Mouse (Mus musculus) heart, embryonic 16.5 days (tissue): Measurements from ENCODE around the gene Kank1. TPM values are rescaled to one million over a fixed set of nuclear protein-coding genes. Genes with fewer than 3 reads are reported as not detected.
A peak's percentile ranks its signal among the peaks of the same experiment; 100 is the strongest.

ENCODE experiments used
- ATAC-seq: fragments of 200-750 bp; cut with Nextera tagmentation; replicated peaks from 2 replicates; pipeline ENCODE4 v1.8.0; 2017; ENCODE audit warnings: moderate number of reproducible peaks; ENCODE audit not compliant: insufficient read depth, low FRiP score; ENCODE audit errors: extremely low read depth
- H3K27ac ChIP-seq: fragments of 300-500 bp; sonication (generic); 2 replicates; pipeline ENCODE4 v1.5.1; 2014; ENCODE audit warnings: mild to moderate bottlenecking, low read length, control low read depth, moderate library complexity
- H3K27me3 ChIP-seq: fragments of 300-500 bp; sonication (generic); 2 replicates; pipeline ENCODE4 v1.6.1; 2014; ENCODE audit warnings: low read length, mixed read lengths; ENCODE audit not compliant: control insufficient read depth, insufficient read depth
- H3K36me3 ChIP-seq: fragments of 300-500 bp; sonication (generic); 2 replicates; pipeline ENCODE4 v1.6.1; 2014; ENCODE audit not compliant: control insufficient read depth, insufficient read depth
- H3K4me1 ChIP-seq: fragments of 300-500 bp; sonication (generic); 2 replicates; pipeline ENCODE4 v1.6.1; 2014; ENCODE audit warnings: low read length, mixed read lengths; ENCODE audit not compliant: control insufficient read depth, insufficient read depth
- H3K4me2 ChIP-seq: fragments of 300-500 bp; sonication (generic); 2 replicates; pipeline ENCODE4 v1.6.1; 2014; ENCODE audit warnings: low read depth, mild to moderate bottlenecking, control low read depth, low read length
- H3K4me3 ChIP-seq: fragments of 300-500 bp; sonication (generic); 2 replicates; pipeline ENCODE4 v1.5.1; 2014; ENCODE audit warnings: mild to moderate bottlenecking, control low read depth, low read length
- H3K9ac ChIP-seq: fragments of 300-500 bp; sonication (generic); 2 replicates; pipeline ENCODE4 v1.6.1; 2014; ENCODE audit warnings: low read length, control low read depth
- H3K9me3 ChIP-seq: fragments of 300-500 bp; sonication (generic); replicated peaks from 2 replicates; pipeline ENCODE4 v1.6.1; 2016; ENCODE audit warnings: low read length; ENCODE audit not compliant: control insufficient read depth
- WGBS: fragments of 180-500 bp; shearing (Covaris S2); extraction: QIAGEN DNeasy Blood & Tissue Kit; methylation state at CpG from one replicate; pipeline ENCODE4 v1.1.7; 2014; 5-methylcytosine and 5-hydroxymethylcytosine counted together
- polyA plus RNA-seq: library from polyadenylated mRNA; unstranded; fragments of >200 nt; fragmentation: Nextera tagmentation; extraction: Ambion mirVana; gene quantifications from 2 replicates; pipeline ENCODE4 v1.2.1, GENCODE M21; 2015

Kank1 gene
- polyA plus RNA-seq, 1 experiment from 2014 or later = 40.9 TPM

GRCm38 (mm10) chr19:25268532-25268931 is 31.8 kb downstream of the Kank1 start:
- Histone ChIP-seq H3K4me2 (peak overlapping the region; percentile 18; the same call in 1 of the 2 replicates), H3K4me1 (peaks cover 41% of the 10 kb centered on the region), H3K9me3 (0 out of 2 replicates have a peak, but pooled peaks cover 4% of the 10 kb centered on the region), H3K36me3 (peaks cover 3% of the 10 kb centered on the region; the same call in 1 of the 2 replicates), H3K27me3 (no peaks in the 10 kb centered on the region), H3K9ac (no peak overlapping the region), H3K27ac (no peak overlapping the region), H3K4me3 (no peak overlapping the region)
- WGBS = 49% methylated on average over 6 of the region's 6 CpGs
- no peak for ATAC-seq

- WGBS = 48% methylated on average over 9 of the region's 9 CpGs
- Histone ChIP-seq H3K4me3 (no peak overlapping the region), H3K9me3 (peaks cover 4% of the 10 kb centered on the region; the same call in 1 of the 2 replicates), H3K9ac (0 out of 2 replicates have a peak overlapping the region, but pooled peaks have one; percentile 9), H3K27ac (no peak overlapping the region), H3K4me2 (no peak overlapping the region), H3K4me1 (peaks cover 37% of the 10 kb centered on the region), H3K36me3 (peaks cover 3% of the 10 kb centered on the region; the same call in 1 of the 2 replicates), H3K27me3 (no peaks in the 10 kb centered on the region)
- no peak for ATAC-seq
These were observed 34.8 kb downstream of the Kank1 start for GRCm38 (mm10) chr19:25271591-25271990.

GRCm38 (mm10) chr19:25273179-25273578 is 36.4 kb downstream of the Kank1 start:
- Histone ChIP-seq H3K27me3 (no peaks in the 10 kb centered on the region), H3K27ac (peak overlapping the region; percentile 90), H3K4me1 (peaks cover 33% of the 10 kb centered on the region), H3K9me3 (peaks cover 4% of the 10 kb centered on the region; the same call in 1 of the 2 replicates), H3K4me2 (peak overlapping the region; percentile 47), H3K4me3 (0 out of 2 replicates have a peak overlapping the region, but pooled peaks have one; percentile 2), H3K36me3 (peaks cover 3% of the 10 kb centered on the region; the same call in 1 of the 2 replicates), H3K9ac (peak overlapping the region; percentile 47; the same call in 1 of the 2 replicates)
- ATAC-seq = peak; percentile 74; the same call in 1 of the 2 replicates

GRCm38 (mm10) chr19:25276600-25277395 is 40.0 kb downstream of the Kank1 start:
- Histone ChIP-seq H3K27me3 (no peaks in the 10 kb centered on the region), H3K9ac (no peak overlapping the region), H3K4me1 (peaks cover 35% of the 10 kb centered on the region), H3K36me3 (no peaks in the 10 kb centered on the region), H3K4me3 (no peak overlapping the region), H3K4me2 (no peak overlapping the region), H3K9me3 (no peaks in the 10 kb centered on the region; the same call in 1 of the 2 replicates), H3K27ac (no peak overlapping the region)
- no peak for ATAC-seq
- WGBS = 83% methylated on average over 15 of the region's 15 CpGs

GRCm38 (mm10) chr19:25277761-25278160 is 41.0 kb downstream of the Kank1 start:
- no peaks in the 10 kb centered on the region; the same call in 1 of the 2 replicates for H3K9me3 ChIP-seq
- peak overlapping the region; percentile 74 for H3K27ac ChIP-seq
- no peaks in the 10 kb centered on the region for H3K36me3 ChIP-seq
- H3K4me3 ChIP-seq = no peak overlapping the region
- H3K4me2 ChIP-seq = peak overlapping the region; percentile 34
- WGBS = 22% methylated on average over 5 of the region's 5 CpGs
- peak; percentile 73 for ATAC-seq
- no peaks in the 10 kb centered on the region for H3K27me3 ChIP-seq
- no peak overlapping the region for H3K9ac ChIP-seq
- peaks cover 27% of the 10 kb centered on the region for H3K4me1 ChIP-seq

- Histone ChIP-seq H3K4me3 (no peak overlapping the region), H3K36me3 (no peaks in the 10 kb centered on the region; the same call in 1 of the 2 replicates), H3K9ac (no peak overlapping the region), H3K27ac (no peak overlapping the region), H3K4me1 (peaks cover 24% of the 10 kb centered on the region), H3K27me3 (no peaks in the 10 kb centered on the region), H3K9me3 (peaks cover 2% of the 10 kb centered on the region; the same call in 1 of the 2 replicates), H3K4me2 (peak overlapping the region; percentile 21; the same call in 1 of the 2 replicates)
- 39% methylated on average over 5 of the region's 5 CpGs for WGBS
- ATAC-seq = no peak; the same call in 1 of the 2 replicates
These were observed 42.8 kb downstream of the Kank1 start for GRCm38 (mm10) chr19:25279603-25280002.

- H3K9me3 ChIP-seq = 0 out of 2 replicates have a peak, but pooled peaks cover 2% of the 10 kb centered on the region
- no peak overlapping the region for H3K4me2 ChIP-seq
- H3K4me3 ChIP-seq = no peak overlapping the region
- WGBS = 89% methylated on average over 2 of the region's 2 CpGs
- H3K27me3 ChIP-seq = no peaks in the 10 kb centered on the region
- ATAC-seq = no peak
- H3K4me1 ChIP-seq = peaks cover 23% of the 10 kb centered on the region
- no peaks in the 10 kb centered on the region; the same call in 1 of the 2 replicates for H3K36me3 ChIP-seq
- no peak overlapping the region for H3K27ac ChIP-seq
- no peak overlapping the region for H3K9ac ChIP-seq
These were observed 46.9 kb downstream of the Kank1 start for GRCm38 (mm10) chr19:25283665-25284064.

GRCm38 (mm10) chr19:25285756-25286538 is 49.2 kb downstream of the Kank1 start:
- ATAC-seq = peak; percentile 88
- no peak overlapping the region for H3K4me2 ChIP-seq
- 28% methylated on average over 5 of the region's 5 CpGs for WGBS

More at GRCm38 (mm10) chr19:25285756-25286538, 49.2 kb downstream of the Kank1 start:
- peaks cover 15% of the 10 kb centered on the region for H3K4me1 ChIP-seq
- H3K4me3 ChIP-seq = no peak overlapping the region
- H3K27me3 ChIP-seq = no peaks in the 10 kb centered on the region
- 0 out of 2 replicates have a peak, but pooled peaks cover 2% of the 10 kb centered on the region for H3K9me3 ChIP-seq
- no peaks in the 10 kb centered on the region; the same call in 1 of the 2 replicates for H3K36me3 ChIP-seq
- H3K27ac ChIP-seq = peak overlapping the region; percentile 47
- no peak overlapping the region for H3K9ac ChIP-seq
